Mouse (Mus musculus) thymus, adult 18-20 months (tissue): ENCODE results near the gene Ptrh2.

Experiments used
- DNase-seq, 2 experiments: peaks; one replicate each; pipeline ENCODE4 v3.0.0; 2022; ENCODE audit warnings: mixed read lengths in 2 of 2

Gene Ptrh2

DNA sequence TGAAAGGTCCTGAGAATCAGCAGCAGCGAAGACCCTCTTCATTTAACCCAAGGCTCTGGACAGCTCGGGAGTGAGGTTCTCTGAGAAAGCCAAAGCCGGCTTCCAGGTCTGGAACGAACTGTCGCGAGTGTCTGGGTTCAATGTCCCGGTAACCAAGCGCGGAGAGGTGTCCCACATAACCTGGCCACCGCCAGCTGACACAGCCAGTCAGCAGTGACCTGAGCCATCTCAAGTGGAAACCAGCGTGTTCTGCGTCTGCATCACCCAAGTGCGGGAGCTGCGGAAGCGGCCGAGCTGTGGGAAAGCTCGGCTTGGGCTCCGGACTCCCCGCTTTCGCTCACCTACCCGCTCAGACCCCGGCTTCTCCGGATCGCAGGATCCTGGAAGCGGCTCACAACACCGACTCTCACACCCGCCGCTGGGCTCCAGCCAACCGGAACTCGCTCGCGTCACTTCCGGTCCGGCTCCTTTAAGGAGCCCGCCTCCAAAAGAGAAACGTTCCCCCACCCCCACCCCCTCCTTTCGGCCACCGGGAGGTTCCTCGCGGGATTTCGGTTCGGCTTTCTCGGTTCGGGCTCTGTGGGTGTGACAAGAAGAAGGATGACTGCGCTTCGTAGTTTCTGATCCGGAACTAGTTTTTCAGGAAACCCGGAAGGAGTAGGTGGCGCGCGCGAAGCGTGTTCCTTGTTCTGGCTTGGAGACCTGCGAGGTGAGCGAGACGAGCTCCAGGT lies at the start of gene Ptrh2, which contains the start of gene Vmp1:
TSS of gene Ptrh2 (plus strand) at position 591 of the 731 bp plus-strand sequence.
TSS of gene Vmp1 (minus strand) at position 442 of the 731 bp plus-strand sequence.
- DNase-seq = peak; percentile 63 to 72

DNA sequence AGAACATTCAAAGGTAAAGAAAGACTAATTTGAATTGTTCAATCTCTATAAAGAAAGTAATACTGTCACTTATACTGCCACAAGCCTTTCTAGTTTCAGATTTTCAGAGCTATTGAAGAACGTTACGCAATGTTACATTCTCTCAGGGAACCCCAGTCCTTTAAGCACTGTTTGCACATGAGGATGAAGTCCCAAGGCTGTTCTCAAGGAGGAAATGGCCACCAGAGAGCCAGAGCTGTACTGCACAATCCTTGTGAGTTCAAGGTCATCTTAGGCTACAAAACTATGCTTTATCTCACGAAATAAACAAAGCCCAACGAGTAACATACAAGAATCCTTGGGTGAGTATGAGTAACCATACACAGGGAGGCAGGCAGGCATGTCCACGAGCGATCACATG lies 49.4 kb upstream of the Ptrh2 start:
- DNase-seq = no peak

DNA sequence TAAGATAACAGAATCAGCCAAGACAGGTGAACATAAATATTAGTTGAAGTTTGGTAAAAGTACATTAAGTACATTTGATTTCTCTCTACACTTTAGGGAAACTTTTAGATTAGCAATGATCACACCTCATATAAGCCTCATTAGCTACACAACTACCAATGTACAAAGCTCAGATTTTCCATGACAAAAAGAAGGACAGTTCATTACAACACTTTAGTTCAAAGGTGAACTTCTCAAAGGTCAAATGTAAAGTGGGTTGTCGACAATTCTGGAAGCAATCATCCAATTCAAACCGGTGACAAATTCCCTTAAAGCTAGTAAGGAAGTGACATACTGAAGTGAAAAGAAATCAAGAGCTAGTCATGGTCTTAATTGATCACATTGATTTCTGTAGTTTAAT lies 46.1 kb upstream of the Ptrh2 start:
- no peak for DNase-seq

- DNase-seq = no peak
These were observed 42.1 kb upstream of the Ptrh2 start for GRCm38 (mm10) chr11:86641714-86642113.

DNA sequence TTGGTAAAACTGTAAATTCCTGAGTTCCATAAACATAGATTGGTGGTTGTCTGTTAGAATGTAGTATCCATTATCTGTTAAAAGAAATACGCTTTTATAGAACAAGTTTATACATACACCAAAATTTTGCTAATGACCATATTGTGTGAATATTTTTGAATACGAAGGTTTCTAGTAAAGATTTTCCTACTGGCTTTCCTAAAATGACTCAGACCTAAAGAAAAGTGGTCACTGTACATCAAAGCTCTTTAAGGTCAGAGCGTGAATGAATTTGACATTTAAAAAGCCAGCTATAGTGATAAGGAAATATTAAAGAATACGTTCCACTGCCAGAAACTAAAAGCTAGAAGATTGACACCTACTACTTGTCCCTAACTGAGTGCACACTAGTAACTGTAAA lies 39.2 kb upstream of the Ptrh2 start:
- no peak for DNase-seq

- no peak for DNase-seq
These were observed 37.5 kb upstream of the Ptrh2 start for GRCm38 (mm10) chr11:86646136-86646834.

DNA sequence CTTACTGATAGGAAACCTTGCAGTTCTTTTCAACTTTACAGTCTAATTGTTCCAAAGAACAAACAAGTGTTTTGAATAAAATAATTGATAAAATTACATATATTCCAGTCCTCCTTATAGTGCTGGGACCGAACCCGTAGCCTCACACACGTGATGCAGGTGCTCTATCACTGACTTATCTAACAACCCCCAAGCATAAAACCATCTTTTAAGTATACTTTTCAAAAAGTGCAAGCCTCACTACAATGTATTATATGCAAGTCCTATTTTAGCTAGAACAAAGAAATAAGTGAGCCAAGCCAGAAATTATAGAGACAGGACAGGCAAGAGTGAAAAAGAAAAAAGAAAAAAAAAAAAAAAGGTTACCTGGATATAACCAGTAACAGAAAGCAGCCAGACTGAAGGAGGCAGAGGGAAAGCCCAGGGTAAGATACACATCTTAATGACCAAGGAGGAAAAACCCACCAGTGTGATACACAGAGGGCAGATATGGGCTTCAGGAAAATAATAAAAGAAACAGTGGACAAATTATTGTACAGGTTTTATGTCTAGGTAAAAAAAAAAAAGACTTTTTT lies 36.8 kb upstream of the Ptrh2 start:
- DNase-seq = no peak

- no peak for DNase-seq
These were observed 35.9 kb upstream of the Ptrh2 start for GRCm38 (mm10) chr11:86647706-86648447.

DNA sequence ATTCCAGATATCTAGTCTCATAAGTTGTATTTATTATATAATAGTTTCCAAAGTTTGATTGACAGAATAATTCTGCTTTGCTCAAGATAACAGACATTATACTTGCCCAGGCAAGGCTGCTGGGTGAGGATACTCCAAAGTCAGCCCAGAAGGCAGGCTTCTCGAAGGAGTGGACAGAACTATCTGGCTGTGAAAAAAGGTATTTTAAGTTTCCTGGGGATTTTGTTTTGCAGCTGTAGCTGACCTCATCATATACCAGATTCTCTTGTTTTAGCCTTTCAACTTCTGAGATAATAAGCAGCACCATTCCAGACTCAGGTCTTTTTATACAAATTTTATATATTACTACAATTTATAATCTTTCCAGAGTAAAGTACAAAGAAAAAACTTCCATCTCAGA lies 34.2 kb upstream of the Ptrh2 start:
- no peak for DNase-seq

GRCm38 (mm10) chr11:86650676-86651075 lies 33.1 kb upstream of the Ptrh2 start:
- no peak for DNase-seq

DNA sequence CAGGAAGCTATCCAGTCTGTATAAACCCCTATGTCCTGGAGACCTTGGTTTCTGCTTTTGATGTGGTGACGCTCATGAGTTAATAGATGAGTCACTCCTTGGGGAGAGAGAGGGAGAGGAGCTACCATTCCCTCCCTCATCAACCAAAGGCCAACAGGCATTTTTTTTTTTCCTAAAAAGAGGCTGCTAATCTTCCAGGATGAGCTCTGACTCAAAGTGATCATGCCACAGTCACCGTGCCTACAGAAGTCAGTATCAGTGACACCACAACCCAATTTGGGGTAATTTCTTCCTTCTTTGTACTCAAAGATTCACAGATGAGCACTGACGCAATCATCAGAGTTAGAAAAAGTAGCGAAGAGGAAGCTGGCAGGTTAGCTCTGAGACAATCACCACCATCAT lies 31.2 kb upstream of the Ptrh2 start:
- no peak for DNase-seq

DNA sequence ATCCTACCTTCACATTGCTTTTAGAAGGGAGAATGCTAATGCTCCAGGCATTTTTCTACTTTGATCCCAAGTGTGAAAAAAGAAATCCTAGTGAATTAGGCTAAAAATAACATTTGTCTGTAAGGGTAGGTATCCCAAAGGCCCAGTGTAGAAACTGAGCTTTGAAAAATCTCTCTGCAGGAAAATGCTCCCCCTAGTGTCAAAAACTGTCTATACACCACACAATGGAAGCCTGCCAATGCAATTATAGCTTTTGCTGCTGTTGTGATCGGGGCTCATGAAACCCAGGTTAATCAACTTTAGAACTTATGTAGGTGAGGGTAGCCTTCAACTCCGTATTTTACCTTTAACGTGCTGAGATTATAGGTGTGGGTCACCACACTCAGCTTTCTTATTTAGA lies 30.3 kb upstream of the Ptrh2 start:
- no peak for DNase-seq

DNA sequence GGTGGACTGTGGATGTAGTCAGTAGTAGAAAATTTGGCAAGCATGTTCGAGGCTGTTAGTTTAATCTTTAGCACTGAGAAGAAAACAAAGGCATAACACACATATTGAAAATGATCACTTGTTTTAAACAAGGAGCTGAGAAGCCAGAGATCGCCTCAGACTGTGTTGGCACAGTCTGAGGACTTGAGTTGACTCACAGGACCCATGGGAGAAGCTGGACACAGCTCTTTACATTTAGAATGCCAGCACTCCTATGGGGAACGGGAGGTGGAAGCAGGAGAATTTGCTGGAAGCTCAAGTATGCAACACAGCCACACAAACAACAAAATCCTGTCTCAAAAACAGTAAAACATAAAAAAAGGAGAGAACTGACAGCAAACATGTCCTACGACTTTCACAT lies 29.7 kb upstream of the Ptrh2 start:
- DNase-seq = no peak

- no peak for DNase-seq
These were observed 28.1 kb upstream of the Ptrh2 start for GRCm38 (mm10) chr11:86655671-86656070.

- no peak for DNase-seq
These were observed 26.8 kb upstream of the Ptrh2 start for GRCm38 (mm10) chr11:86656849-86657567.

DNA sequence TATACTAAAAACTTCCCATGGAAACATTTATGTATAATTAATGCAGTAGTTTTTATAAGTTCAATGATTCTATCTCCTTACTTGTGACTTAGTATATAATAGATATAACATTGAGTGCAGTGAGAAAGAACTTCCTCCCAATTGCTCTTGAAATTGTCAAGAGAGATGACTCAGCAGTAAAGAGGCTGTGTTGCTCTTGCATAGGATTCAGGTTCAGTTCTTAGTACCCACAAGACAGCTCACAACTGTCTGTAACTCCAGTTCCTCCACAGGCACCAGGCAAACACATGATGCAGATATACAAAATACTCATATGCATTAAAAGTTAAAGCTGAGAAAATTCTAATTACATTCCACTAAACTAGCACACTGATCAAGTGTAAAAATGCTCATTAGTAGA lies 25.9 kb upstream of the Ptrh2 start:
- no peak for DNase-seq

DNA sequence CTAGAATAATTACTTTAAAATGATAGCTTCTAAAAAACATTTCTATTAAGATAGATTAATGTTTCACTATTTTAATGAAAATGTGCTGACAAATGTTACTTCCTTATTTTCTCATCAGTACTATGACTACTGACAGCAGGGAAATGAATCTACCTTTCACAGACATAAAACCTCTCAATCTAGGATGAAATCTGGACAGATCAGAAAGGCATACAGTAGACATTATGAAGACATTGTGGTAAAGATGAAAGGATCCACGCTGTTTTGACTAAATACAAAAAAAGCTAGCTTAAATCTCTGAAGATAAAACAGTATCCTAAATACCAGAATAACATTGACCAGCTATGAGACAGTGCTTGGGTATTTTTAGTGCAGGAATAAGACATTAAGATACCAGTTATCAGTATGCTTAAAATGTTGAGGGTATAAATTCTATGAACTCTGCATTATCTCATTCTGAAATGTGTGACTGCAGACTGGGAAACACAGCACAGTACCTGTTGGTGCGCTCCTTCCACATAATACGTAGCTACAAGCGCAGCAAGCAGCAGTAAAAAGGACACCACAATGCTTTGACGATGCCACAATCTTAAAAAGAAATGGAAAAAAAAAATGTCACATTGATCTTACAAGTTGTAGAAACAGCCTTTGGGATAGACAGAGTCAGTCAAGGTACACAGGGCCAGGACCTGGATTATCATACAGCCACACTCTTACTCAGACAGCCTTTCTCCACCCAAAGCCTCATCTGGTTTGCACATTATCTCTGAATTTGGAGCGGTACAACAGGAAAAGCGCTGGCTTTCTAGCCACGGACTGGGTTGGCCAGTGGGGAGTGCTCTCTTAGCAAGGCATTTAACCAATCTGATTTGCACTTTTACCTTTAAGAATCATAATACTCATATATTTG lies 20.5 kb upstream of the Ptrh2 start:
- DNase-seq = no peak

DNA sequence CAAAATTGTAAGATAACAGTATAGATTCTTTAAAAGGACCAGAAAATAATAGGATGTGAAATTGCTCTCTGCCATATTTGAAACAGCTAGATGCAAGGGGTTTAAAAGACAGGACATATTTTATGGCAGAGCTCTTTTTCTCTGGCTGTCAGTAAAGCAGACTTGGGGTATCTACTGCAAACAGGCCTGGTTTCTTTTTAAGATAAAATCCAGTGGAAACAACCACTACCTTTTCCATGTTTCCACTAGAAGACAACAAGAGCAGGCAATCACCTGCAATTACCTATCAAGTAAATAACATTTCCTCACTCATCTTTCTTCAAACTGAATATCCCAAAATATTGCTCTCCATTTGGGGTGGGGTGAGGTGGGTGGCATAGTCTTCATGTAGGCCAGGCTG lies 19.8 kb upstream of the Ptrh2 start:
- DNase-seq = no peak

DNA sequence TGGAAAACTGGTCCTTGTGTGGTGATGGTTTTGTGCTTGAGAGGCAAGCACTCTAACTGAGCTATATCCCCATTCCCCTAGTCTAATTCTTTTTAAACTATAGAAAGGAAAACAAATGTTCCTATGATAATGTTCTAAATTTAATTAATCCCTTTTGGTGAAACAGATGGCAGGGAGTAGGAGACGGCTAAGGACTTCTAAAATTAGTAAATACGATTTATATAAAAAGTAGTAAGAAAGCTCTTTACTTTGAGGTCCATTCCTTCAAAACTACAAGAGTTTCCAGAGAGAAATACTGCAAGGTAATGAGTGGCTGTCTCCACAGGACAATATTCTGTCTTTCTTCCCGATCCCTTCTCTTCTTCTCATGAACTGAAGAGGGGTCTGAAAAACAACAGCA lies 19.4 kb upstream of the Ptrh2 start:
- DNase-seq = no peak

DNA sequence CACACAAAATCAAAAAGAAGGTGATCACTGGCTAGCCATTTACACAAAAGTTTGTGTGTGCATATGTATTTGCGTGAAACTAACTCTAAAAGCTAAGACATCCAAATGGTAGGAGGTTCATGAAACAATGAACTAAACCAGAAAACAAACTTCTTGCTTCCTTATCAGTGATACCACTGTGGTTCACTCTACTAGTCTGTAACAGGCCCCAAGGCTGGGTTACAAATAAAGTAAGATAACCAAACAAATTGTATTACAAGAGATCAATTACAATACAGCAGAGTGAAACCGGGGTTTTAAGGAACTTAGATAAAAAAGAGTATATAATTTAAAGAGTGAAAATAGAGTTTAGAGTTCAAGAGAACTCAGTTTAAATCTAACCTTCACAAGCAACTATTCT lies 16.2 kb upstream of the Ptrh2 start:
- DNase-seq = no peak

- no peak for DNase-seq
These were observed 15.6 kb upstream of the Ptrh2 start for GRCm38 (mm10) chr11:86668169-86668568.
